Mouse (Mus musculus) embryo, embryonic 10.5 days (tissue): Measurements from ENCODE around the gene Arhgap31.
"Not testable (repeated sequence)": the region's sequence is repeated elsewhere in the genome, so short reads cannot be mapped to it uniquely, and the experiment has no call there.

Source experiments
- DNase-seq: peaks from one replicate; pipeline ENCODE4 v3.0.0-alpha.2; 2015; ENCODE audit warnings: low spot score

Gene Arhgap31

GRCm38 (mm10) chr16:38728576-38729132, 15.6 kb upstream of the Arhgap31 start:
- no peak for DNase-seq

- no peak for DNase-seq
These were observed 11.9 kb upstream of the Arhgap31 start for GRCm38 (mm10) chr16:38724974-38725373.

- no peak for DNase-seq
These were observed 11.2 kb upstream of the Arhgap31 start for GRCm38 (mm10) chr16:38724256-38724655.

- DNase-seq = no peak
These were observed 8.3 kb upstream of the Arhgap31 start for GRCm38 (mm10) chr16:38721377-38721776.

GRCm38 (mm10) chr16:38714259-38714526, 1.1 kb upstream of the Arhgap31 start:
- DNase-seq = not testable (repeated sequence)

GRCm38 (mm10) chr16:38713404-38714258, 557 bp upstream of the Arhgap31 start:
- peak; percentile 36 for DNase-seq

GRCm38 (mm10) chr16:38712105-38712504, 969 bp downstream of the Arhgap31 start:
- peak; percentile 65 for DNase-seq

- DNase-seq = no peak
These were observed 1.8 kb downstream of the Arhgap31 start for GRCm38 (mm10) chr16:38711245-38711644.

GRCm38 (mm10) chr16:38708962-38709520, 4.0 kb downstream of the Arhgap31 start:
- no peak for DNase-seq

- no peak for DNase-seq
These were observed 6.3 kb downstream of the Arhgap31 start for GRCm38 (mm10) chr16:38706782-38707181.

GRCm38 (mm10) chr16:38705531-38706281, 7.4 kb downstream of the Arhgap31 start:
- no peak for DNase-seq

GRCm38 (mm10) chr16:38703501-38703900, 9.6 kb downstream of the Arhgap31 start:
- DNase-seq = no peak

- no peak for DNase-seq
These were observed 10.8 kb downstream of the Arhgap31 start for GRCm38 (mm10) chr16:38702316-38702715.

GRCm38 (mm10) chr16:38701492-38702185, 11.4 kb downstream of the Arhgap31 start:
- DNase-seq = peak; percentile 63

GRCm38 (mm10) chr16:38700392-38701162, 12.5 kb downstream of the Arhgap31 start:
- no peak for DNase-seq

- no peak for DNase-seq
These were observed 15.5 kb downstream of the Arhgap31 start for GRCm38 (mm10) chr16:38697611-38698010.

- no peak for DNase-seq
These were observed 17.5 kb downstream of the Arhgap31 start for GRCm38 (mm10) chr16:38695557-38695956.

- DNase-seq = no peak
These were observed 18.1 kb downstream of the Arhgap31 start for GRCm38 (mm10) chr16:38694906-38695540.

- no peak for DNase-seq
These were observed 22.6 kb downstream of the Arhgap31 start for GRCm38 (mm10) chr16:38690501-38690900.

- no peak for DNase-seq
These were observed 23.3 kb downstream of the Arhgap31 start for GRCm38 (mm10) chr16:38689786-38690185.
